Mouse (Mus musculus): ENCODE measurements around the gene Phf2. TPM values are rescaled to one million over a fixed set of nuclear protein-coding genes. Genes with fewer than 3 reads are reported as not detected.
A peak's percentile ranks its signal among the peaks of the same experiment; 100 is the strongest.

Gene Phf2
- polyA plus RNA-seq, 1 experiment from 2014 or later: 10.6 TPM

DNA sequence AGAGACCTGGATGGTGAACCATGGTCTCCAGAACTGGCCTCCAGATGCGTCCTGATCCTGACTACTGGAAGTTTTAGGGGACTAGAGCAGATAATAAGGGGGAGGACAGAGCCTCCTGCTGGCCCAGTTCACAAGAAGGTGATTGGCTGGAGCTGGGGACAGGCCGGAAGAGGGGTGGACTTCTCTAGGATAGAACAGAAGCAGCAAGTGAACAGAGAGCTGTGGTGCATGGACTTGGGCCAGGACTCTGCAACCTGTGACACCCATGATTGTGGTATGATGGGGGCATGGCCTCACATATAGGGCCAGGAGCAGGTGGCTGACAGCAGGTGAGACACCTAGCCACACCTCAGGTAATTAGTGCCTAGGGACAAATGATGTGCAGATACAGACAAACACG, 17.0 kb downstream of the Phf2 start:
- no peaks in the 10 kb centered on the region for H3K36me3 ChIP-seq (ENCODE audit: poor library complexity, severe bottlenecking)
- no peak for ATAC-seq
- 0 out of 2 replicates have a peak overlapping the region, but pooled peaks have one; percentile 54 for H3K27ac ChIP-seq
- H3K4me1 ChIP-seq: peaks cover 70% of the 10 kb centered on the region
- no peaks in the 10 kb centered on the region for H3K27me3 ChIP-seq
- no peak overlapping the region for H3K4me3 ChIP-seq
- no peak overlapping the region for H3K9ac ChIP-seq
- H3K9me3 ChIP-seq (replicated peaks): no peaks in the 10 kb centered on the region
- no peak overlapping the region for H3K4me2 ChIP-seq
- WGBS: 53% methylated on average over 3 of the region's 3 CpGs

DNA sequence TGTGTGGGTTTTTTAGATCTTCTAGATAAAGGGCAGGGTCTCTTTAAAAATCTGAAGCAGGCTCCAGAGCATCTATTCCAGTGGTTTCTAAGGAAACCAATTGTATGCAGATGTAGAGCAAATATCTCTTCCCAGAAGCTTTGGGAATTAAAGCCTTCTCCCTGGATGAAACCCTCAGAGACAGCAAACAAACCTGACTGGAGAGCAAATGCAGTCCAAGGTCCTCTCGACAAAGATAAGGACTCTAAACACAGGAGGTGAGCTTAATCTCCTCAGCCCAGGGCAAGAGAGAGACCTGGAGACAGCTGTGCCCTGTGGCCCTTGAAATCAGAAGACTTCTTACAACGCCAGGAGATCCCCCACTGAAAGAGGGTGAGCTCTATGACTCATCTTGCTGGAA, 17.4 kb downstream of the Phf2 start:
- Histone ChIP-seq H3K4me1 (peaks cover 69% of the 10 kb centered on the region), H3K27ac (peak overlapping the region; percentile 54), H3K27me3 (no peaks in the 10 kb centered on the region), H3K4me3 (no peak overlapping the region), H3K9ac (no peak overlapping the region), H3K4me2 (no peak overlapping the region), H3K9me3 (replicated peaks) (no peaks in the 10 kb centered on the region), H3K36me3 (ENCODE audit: poor library complexity, severe bottlenecking) (peaks cover 2% of the 10 kb centered on the region; the same call in 1 of the 2 replicates)
- ATAC-seq: no peak
- WGBS: 30% methylated on average over 2 of the region's 2 CpGs

GRCm38 (mm10) chr13:48852859-48853258, 18.1 kb downstream of the Phf2 start:
- Histone ChIP-seq H3K9ac (no peak overlapping the region), H3K4me1 (peaks cover 66% of the 10 kb centered on the region), H3K9me3 (replicated peaks) (no peaks in the 10 kb centered on the region), H3K36me3 (ENCODE audit: poor library complexity, severe bottlenecking) (peaks cover 4% of the 10 kb centered on the region; the same call in 1 of the 2 replicates), H3K4me3 (no peak overlapping the region), H3K27ac (no peak overlapping the region), H3K4me2 (no peak overlapping the region), H3K27me3 (no peaks in the 10 kb centered on the region)
- ATAC-seq: no peak
- WGBS: 76% methylated on average over 3 of the region's 3 CpGs

DNA sequence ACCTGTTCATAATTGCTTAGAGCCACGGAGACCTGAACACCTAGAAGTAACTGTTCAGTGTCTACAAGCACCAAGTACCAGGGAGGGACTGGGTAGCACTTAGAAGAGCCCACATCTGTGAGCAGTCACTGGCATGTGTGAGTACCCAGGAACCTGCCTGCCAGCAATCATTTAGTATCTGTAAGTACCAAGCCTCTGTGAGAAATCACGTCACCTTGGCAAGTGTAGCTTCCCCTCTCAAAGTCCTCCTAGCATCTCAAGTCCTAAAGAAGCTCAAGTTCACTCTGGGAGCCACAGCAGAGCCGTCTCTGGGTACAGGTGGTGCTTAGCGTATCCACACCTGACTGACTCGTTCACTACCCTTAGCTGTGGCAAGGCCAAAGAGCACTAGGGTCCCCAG, 19.2 kb downstream of the Phf2 start:
- WGBS: 91% methylated on average over 5 of the region's 5 CpGs
- Histone ChIP-seq H3K4me3 (no peak overlapping the region), H3K4me2 (no peak overlapping the region), H3K4me1 (peaks cover 54% of the 10 kb centered on the region), H3K27me3 (no peaks in the 10 kb centered on the region), H3K9ac (no peak overlapping the region), H3K27ac (no peak overlapping the region), H3K36me3 (ENCODE audit: poor library complexity, severe bottlenecking) (peaks cover 4% of the 10 kb centered on the region; the same call in 1 of the 2 replicates), H3K9me3 (replicated peaks) (no peaks in the 10 kb centered on the region)
- no peak for ATAC-seq

DNA sequence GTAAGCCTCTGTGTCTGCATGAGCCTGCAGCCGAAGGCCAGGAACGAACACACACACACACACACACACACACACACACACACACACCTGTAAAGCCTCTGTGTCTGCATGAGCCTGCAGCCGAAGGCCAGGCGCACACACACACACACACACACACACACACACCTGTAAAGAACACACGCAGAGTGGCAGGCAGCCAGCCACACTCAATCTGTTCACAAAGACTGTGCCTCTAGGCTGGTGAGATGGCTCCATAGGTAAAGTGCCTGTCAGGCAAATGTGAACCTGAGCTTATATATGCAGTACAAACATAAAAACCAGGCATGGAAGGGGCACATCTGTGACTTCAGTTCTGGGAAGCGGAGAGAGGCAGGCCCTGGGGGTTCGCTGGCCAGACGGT, 20.1 kb downstream of the Phf2 start:
- Histone ChIP-seq H3K4me3 (no peak overlapping the region), H3K4me1 (peaks cover 52% of the 10 kb centered on the region), H3K36me3 (ENCODE audit: poor library complexity, severe bottlenecking) (peaks cover 4% of the 10 kb centered on the region; the same call in 1 of the 2 replicates), H3K4me2 (no peak overlapping the region), H3K27ac (0 out of 2 replicates have a peak overlapping the region, but pooled peaks have one; percentile 10), H3K9me3 (replicated peaks) (no peaks in the 10 kb centered on the region), H3K9ac (no peak overlapping the region), H3K27me3 (no peaks in the 10 kb centered on the region)
- no peak for ATAC-seq
- WGBS: 78% methylated on average over 8 of the region's 8 CpGs

- 87% methylated on average over 2 of the region's 2 CpGs for WGBS
- H3K4me2 ChIP-seq: no peak overlapping the region
- peaks cover 4% of the 10 kb centered on the region; the same call in 1 of the 2 replicates for H3K36me3 ChIP-seq (ENCODE audit: poor library complexity, severe bottlenecking)
- H3K9me3 ChIP-seq (replicated peaks): no peaks in the 10 kb centered on the region
- no peak overlapping the region for H3K4me3 ChIP-seq
- no peak overlapping the region for H3K9ac ChIP-seq
- no peaks in the 10 kb centered on the region for H3K27me3 ChIP-seq
- ATAC-seq: no peak
- H3K4me1 ChIP-seq: peaks cover 50% of the 10 kb centered on the region
- H3K27ac ChIP-seq: 0 out of 2 replicates have a peak overlapping the region, but pooled peaks have one; percentile 10
Observed at GRCm38 (mm10) chr13:48850326-48850725, 20.6 kb downstream of the Phf2 start.

DNA sequence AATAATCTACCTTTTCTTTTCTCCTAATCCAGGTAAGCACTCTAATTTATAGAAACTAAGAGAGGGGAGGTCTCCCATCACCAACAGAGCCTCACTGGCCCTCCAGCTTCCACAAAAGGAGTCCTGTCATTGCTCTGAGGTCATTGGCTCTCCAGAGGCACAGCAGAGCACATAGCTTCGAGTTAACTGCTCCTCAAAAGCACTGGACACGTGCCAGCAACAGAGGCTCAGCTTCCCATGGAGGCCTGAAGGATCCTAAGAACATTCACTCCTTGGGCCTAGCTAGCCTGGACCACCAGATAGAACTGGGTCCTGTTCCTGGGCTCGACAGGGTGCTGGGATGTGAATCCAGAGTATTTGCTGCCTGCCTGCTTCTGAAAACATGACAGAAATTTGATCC, 21.8 kb downstream of the Phf2 start:
- no peaks in the 10 kb centered on the region for H3K9me3 ChIP-seq (replicated peaks)
- H3K27ac ChIP-seq: peak overlapping the region; percentile 35
- peaks cover 4% of the 10 kb centered on the region; the same call in 1 of the 2 replicates for H3K36me3 ChIP-seq (ENCODE audit: poor library complexity, severe bottlenecking)
- H3K9ac ChIP-seq: peak overlapping the region; percentile 34; the same call in 1 of the 2 replicates
- no peaks in the 10 kb centered on the region for H3K27me3 ChIP-seq
- 25% methylated on average over 3 of the region's 3 CpGs for WGBS
- H3K4me2 ChIP-seq: no peak overlapping the region
- H3K4me1 ChIP-seq: peaks cover 40% of the 10 kb centered on the region
- no peak overlapping the region for H3K4me3 ChIP-seq
- no peak for ATAC-seq

DNA sequence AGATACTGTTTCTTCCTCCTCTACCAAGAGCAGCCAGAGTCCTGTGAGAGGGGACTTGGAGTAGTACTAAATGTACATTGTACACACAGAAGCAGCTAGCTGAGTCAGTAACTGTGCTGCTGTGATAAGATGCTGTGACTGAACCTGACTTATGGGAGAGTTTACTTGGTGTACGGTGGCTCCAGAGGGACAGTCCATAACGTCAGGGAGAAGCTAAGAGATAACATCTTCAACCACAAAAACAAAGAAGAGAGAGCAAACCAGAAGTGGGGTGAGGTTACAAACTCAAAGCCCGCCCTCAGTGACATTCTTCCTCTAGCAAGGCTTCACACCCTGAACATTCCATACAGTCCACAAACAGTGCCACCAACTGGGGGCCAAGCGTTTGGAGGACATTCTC, 25.6 kb downstream of the Phf2 start:
- H3K4me2 ChIP-seq: no peak overlapping the region
- H3K27me3 ChIP-seq: no peaks in the 10 kb centered on the region
- peaks cover 4% of the 10 kb centered on the region; the same call in 1 of the 2 replicates for H3K36me3 ChIP-seq (ENCODE audit: poor library complexity, severe bottlenecking)
- H3K27ac ChIP-seq: no peak overlapping the region
- H3K4me1 ChIP-seq: peaks cover 18% of the 10 kb centered on the region
- no peak overlapping the region for H3K9ac ChIP-seq
- ATAC-seq: no peak
- H3K9me3 ChIP-seq (replicated peaks): no peaks in the 10 kb centered on the region
- WGBS: 91% methylated on average over 4 of the region's 4 CpGs
- no peak overlapping the region for H3K4me3 ChIP-seq

DNA sequence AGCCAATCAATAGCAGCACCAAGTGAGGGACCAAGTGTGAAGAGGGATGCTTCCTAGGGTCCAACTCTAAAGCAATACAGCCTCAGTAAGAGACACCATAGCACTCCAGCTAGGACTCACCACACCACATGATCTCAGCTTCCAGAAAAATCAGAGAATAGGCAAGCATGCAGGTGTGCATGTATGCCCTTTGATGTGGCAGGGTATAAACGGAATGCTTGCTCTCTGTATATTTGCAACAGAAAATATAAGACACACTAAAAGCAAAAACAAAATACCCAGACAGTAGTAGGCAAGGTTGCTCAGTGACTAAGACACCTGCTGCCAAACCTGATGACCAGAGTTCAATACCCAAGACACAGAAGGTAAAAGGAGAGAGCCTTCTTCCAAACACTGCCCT, 27.4 kb downstream of the Phf2 start:
- Histone ChIP-seq H3K27me3 (no peaks in the 10 kb centered on the region), H3K4me2 (no peak overlapping the region), H3K36me3 (ENCODE audit: poor library complexity, severe bottlenecking) (peaks cover 3% of the 10 kb centered on the region; the same call in 1 of the 2 replicates), H3K4me1 (peaks cover 4% of the 10 kb centered on the region), H3K9ac (no peak overlapping the region), H3K9me3 (replicated peaks) (no peaks in the 10 kb centered on the region), H3K4me3 (no peak overlapping the region), H3K27ac (no peak overlapping the region)
- 85% methylated on average over 1 of the region's 1 CpGs for WGBS
- ATAC-seq: no peak

DNA sequence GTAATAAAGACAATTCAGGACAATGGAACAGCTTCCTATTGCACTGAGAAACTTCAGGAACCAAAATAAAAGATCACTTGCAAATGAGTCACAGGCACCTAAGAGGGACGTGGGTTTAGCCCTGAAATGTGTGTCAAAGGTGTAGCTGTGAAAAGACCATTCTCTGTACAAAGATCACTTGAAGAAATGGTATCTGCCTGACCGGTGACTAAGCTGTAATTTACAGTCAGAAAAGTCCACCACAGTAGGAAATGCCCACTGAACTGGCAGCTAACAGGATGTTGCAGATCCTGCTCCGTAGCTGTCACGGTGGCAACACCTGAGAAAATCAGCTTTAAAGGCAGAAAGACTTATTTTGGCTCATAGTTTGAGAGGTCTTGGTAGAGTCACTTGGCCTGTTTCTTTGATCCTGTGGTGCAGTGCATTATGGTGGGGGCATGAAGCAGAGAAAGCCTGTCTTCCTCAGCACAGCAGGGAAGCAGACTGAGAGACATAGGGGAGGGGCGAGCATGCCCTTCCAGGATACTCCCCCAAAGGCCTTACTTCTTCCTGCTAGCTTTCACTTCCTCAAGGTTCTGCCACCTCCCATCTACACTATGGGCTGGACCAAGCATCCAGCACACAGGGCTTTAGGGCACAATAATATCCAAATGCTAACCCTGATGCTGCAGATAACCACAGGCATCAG, 28.9 kb downstream of the Phf2 start:
- H3K9me3 ChIP-seq (replicated peaks): no peaks in the 10 kb centered on the region
- H3K4me2 ChIP-seq: no peak overlapping the region
- H3K36me3 ChIP-seq (ENCODE audit: poor library complexity, severe bottlenecking): no peaks in the 10 kb centered on the region
- no peak overlapping the region for H3K9ac ChIP-seq
- H3K27ac ChIP-seq: no peak overlapping the region
- H3K4me3 ChIP-seq: no peak overlapping the region
- no peaks in the 10 kb centered on the region for H3K4me1 ChIP-seq
- H3K27me3 ChIP-seq: no peaks in the 10 kb centered on the region
- WGBS: 72% methylated on average over 5 of the region's 5 CpGs
- no peak for ATAC-seq

DNA sequence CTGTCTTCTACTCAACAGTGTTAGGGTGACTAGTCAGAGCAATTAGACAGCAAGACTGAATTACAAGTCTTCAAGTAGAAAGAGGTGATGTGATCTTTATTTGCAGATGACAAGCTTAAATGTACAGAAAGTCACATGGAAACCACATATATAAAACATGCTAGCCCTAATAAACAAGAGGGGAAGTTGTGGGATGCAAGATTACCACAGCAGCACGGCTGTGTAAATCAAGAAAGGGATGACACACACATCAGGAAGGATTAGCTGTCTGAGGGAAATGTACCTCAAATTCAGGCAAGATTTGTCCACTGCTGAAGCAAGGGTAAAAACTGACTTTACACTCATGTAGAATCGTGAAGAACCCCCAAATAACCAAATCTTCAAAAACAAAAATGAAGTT, 32.6 kb downstream of the Phf2 start:
- Histone ChIP-seq H3K9me3 (replicated peaks) (no peaks in the 10 kb centered on the region), H3K27ac (no peak overlapping the region), H3K4me3 (no peak overlapping the region), H3K9ac (no peak overlapping the region), H3K27me3 (no peaks in the 10 kb centered on the region), H3K4me2 (no peak overlapping the region), H3K4me1 (no peaks in the 10 kb centered on the region), H3K36me3 (ENCODE audit: poor library complexity, severe bottlenecking) (peaks cover 18% of the 10 kb centered on the region; the same call in 1 of the 2 replicates)
- 85% methylated on average over 2 of the region's 2 CpGs for WGBS
- ATAC-seq: no peak

- Histone ChIP-seq H3K36me3 (ENCODE audit: poor library complexity, severe bottlenecking) (peaks cover 24% of the 10 kb centered on the region), H3K9ac (no peak overlapping the region), H3K27ac (no peak overlapping the region), H3K4me3 (no peak overlapping the region), H3K4me1 (no peaks in the 10 kb centered on the region), H3K9me3 (replicated peaks) (no peaks in the 10 kb centered on the region), H3K27me3 (no peaks in the 10 kb centered on the region), H3K4me2 (no peak overlapping the region)
- no peak for ATAC-seq
- WGBS: 89% methylated on average over 6 of the region's 6 CpGs
Observed at GRCm38 (mm10) chr13:48837537-48837936, 33.4 kb downstream of the Phf2 start.
